Mouse (Mus musculus): Measurements from ENCODE around the gene Pgbd1. TPM values are rescaled to one million over a fixed set of nuclear protein-coding genes. Genes with fewer than 3 reads are reported as not detected.

Pgbd1 gene
- total and polyA plus RNA-seq, 3 experiments: 0.25 to 0.35 TPM; not detected in 1

Other genes with a start within 250 kb of the Pgbd1 start
- not detected in 2 replicates for gene Gpx5, start 148.3 kb downstream of the Pgbd1 start, total RNA-seq (2012; rRNA removed)
- not detected for gene Gpx5, start 148.3 kb downstream of the Pgbd1 start, polyA plus RNA-seq (2012; ENCODE audit: insufficient read depth in 1 of 2, insufficient read length in 2 of 2, low read depth in 1 of 2, low replicate concordance in 2 of 2, missing spikeins in 1 of 2)
- not detected in 2 replicates for gene Gpx6, start 128.9 kb downstream of the Pgbd1 start, total RNA-seq (2012; rRNA removed)
- gene Gpx6, start 128.9 kb downstream of the Pgbd1 start, polyA plus RNA-seq (2012; ENCODE audit: insufficient read depth in 1 of 2, insufficient read length in 2 of 2, low read depth in 1 of 2, low replicate concordance in 2 of 2, missing spikeins in 1 of 2): not detected
- not detected in 2 replicates for gene Olfr1367, start 94.1 kb downstream of the Pgbd1 start, total RNA-seq (2012; rRNA removed)
- not detected for gene Olfr1367, start 94.1 kb downstream of the Pgbd1 start, polyA plus RNA-seq (2012; ENCODE audit: insufficient read depth in 1 of 2, insufficient read length in 2 of 2, low read depth in 1 of 2, low replicate concordance in 2 of 2, missing spikeins in 1 of 2)
- gene Zscan12, start 78.2 kb downstream of the Pgbd1 start, total RNA-seq (2012; rRNA removed): 9.7 and 11.1 TPM in 2 replicates
- 1 to 10 TPM in 1 of 2 experiments, not detected in 1; 6.8 TPM for gene Zscan12, start 78.2 kb downstream of the Pgbd1 start, polyA plus RNA-seq (2012; ENCODE audit: insufficient read depth in 1 of 2, insufficient read length in 2 of 2, low read depth in 1 of 2, low replicate concordance in 2 of 2, missing spikeins in 1 of 2)
- gene Zkscan3, start 38.3 kb downstream of the Pgbd1 start, total RNA-seq (2012; rRNA removed): 16.9 and 17.8 TPM in 2 replicates
- gene Zkscan3, start 38.3 kb downstream of the Pgbd1 start, polyA plus RNA-seq (2012; ENCODE audit: insufficient read depth in 1 of 2, insufficient read length in 2 of 2, low read depth in 1 of 2, low replicate concordance in 2 of 2, missing spikeins in 1 of 2): 10 to 100 TPM in 1 of 2 experiments, not detected in 1; 17.1 TPM
- gene Zscan26, start 12.7 kb upstream of the Pgbd1 start, total RNA-seq (2012; rRNA removed): 7.4 and 7.7 TPM in 2 replicates
- 1 to 10 TPM in 1 of 2 experiments, not detected in 1; 8.0 TPM for gene Zscan26, start 12.7 kb upstream of the Pgbd1 start, polyA plus RNA-seq (2012; ENCODE audit: insufficient read depth in 1 of 2, insufficient read length in 2 of 2, low read depth in 1 of 2, low replicate concordance in 2 of 2, missing spikeins in 1 of 2)
- 0.12 TPM in 1 of 2 replicates, not detected in the other for gene Nkapl, start 27.5 kb upstream of the Pgbd1 start, total RNA-seq (2012; rRNA removed)
- under 1 TPM in 1 of 2 experiments, not detected in 1; 0.17 TPM for gene Nkapl, start 27.5 kb upstream of the Pgbd1 start, polyA plus RNA-seq (2012; ENCODE audit: insufficient read depth in 1 of 2, insufficient read length in 2 of 2, low read depth in 1 of 2, low replicate concordance in 2 of 2, missing spikeins in 1 of 2)
- not detected in 2 replicates for gene Zkscan4, start 37.8 kb upstream of the Pgbd1 start, total RNA-seq (2012; rRNA removed)
- gene Zkscan4, start 37.8 kb upstream of the Pgbd1 start, polyA plus RNA-seq (2012; ENCODE audit: insufficient read depth in 1 of 2, insufficient read length in 2 of 2, low read depth in 1 of 2, low replicate concordance in 2 of 2, missing spikeins in 1 of 2): not detected
- not detected in 2 replicates for gene Gm10065, start 38.4 kb upstream of the Pgbd1 start, total RNA-seq (2012; rRNA removed)
- not detected for gene Gm10065, start 38.4 kb upstream of the Pgbd1 start, polyA plus RNA-seq (2012; ENCODE audit: insufficient read depth in 1 of 2, insufficient read length in 2 of 2, low read depth in 1 of 2, low replicate concordance in 2 of 2, missing spikeins in 1 of 2)
- gene AK157302, start 54.2 kb upstream of the Pgbd1 start, total RNA-seq (2012; rRNA removed): 0.50 TPM in 1 of 2 replicates, not detected in the other
- gene AK157302, start 54.2 kb upstream of the Pgbd1 start, polyA plus RNA-seq (2012; ENCODE audit: insufficient read depth in 1 of 2, insufficient read length in 2 of 2, low read depth in 1 of 2, low replicate concordance in 2 of 2, missing spikeins in 1 of 2): under 1 TPM in 1 of 2 experiments, not detected in 1; 0.10 TPM
- gene Gm11273, start 60.4 kb upstream of the Pgbd1 start, total RNA-seq (2012; rRNA removed): 16.4 and 32.5 TPM in 2 replicates
- 100 to 1,000 TPM in 1 of 2 experiments, not detected in 1; 306 TPM for gene Gm11273, start 60.4 kb upstream of the Pgbd1 start, polyA plus RNA-seq (2012; ENCODE audit: insufficient read depth in 1 of 2, insufficient read length in 2 of 2, low read depth in 1 of 2, low replicate concordance in 2 of 2, missing spikeins in 1 of 2)
- gene Zkscan8, start 90.1 kb upstream of the Pgbd1 start, total RNA-seq (2012; rRNA removed): 3.2 and 3.9 TPM in 2 replicates
- 1 to 10 TPM in 1 of 2 experiments, not detected in 1; 3.4 TPM for gene Zkscan8, start 90.1 kb upstream of the Pgbd1 start, polyA plus RNA-seq (2012; ENCODE audit: insufficient read depth in 1 of 2, insufficient read length in 2 of 2, low read depth in 1 of 2, low replicate concordance in 2 of 2, missing spikeins in 1 of 2)
- not detected in 2 replicates for gene Olfr1366, start 101.8 kb upstream of the Pgbd1 start, total RNA-seq (2012; rRNA removed)
- under 1 TPM in 1 of 2 experiments, not detected in 1; 0.04 TPM for gene Olfr1366, start 101.8 kb upstream of the Pgbd1 start, polyA plus RNA-seq (2012; ENCODE audit: insufficient read depth in 1 of 2, insufficient read length in 2 of 2, low read depth in 1 of 2, low replicate concordance in 2 of 2, missing spikeins in 1 of 2)
- gene Olfr1535, start 118.8 kb upstream of the Pgbd1 start, total RNA-seq (2012; rRNA removed): not detected in 2 replicates
- not detected for gene Olfr1535, start 118.8 kb upstream of the Pgbd1 start, polyA plus RNA-seq (2012; ENCODE audit: insufficient read depth in 1 of 2, insufficient read length in 2 of 2, low read depth in 1 of 2, low replicate concordance in 2 of 2, missing spikeins in 1 of 2)
- gene Olfr1364, start 140.7 kb upstream of the Pgbd1 start, total RNA-seq (2012; rRNA removed): not detected in 2 replicates
- gene Olfr1364, start 140.7 kb upstream of the Pgbd1 start, polyA plus RNA-seq (2012; ENCODE audit: insufficient read depth in 1 of 2, insufficient read length in 2 of 2, low read depth in 1 of 2, low replicate concordance in 2 of 2, missing spikeins in 1 of 2): not detected
- not detected in 2 replicates for gene Olfr1362, start 173.0 kb upstream of the Pgbd1 start, total RNA-seq (2012; rRNA removed)
- not detected for gene Olfr1362, start 173.0 kb upstream of the Pgbd1 start, polyA plus RNA-seq (2012; ENCODE audit: insufficient read depth in 1 of 2, insufficient read length in 2 of 2, low read depth in 1 of 2, low replicate concordance in 2 of 2, missing spikeins in 1 of 2)
- 0.10 and 0.12 TPM in 2 replicates for gene Olfr11, start 201.5 kb upstream of the Pgbd1 start, total RNA-seq (2012; rRNA removed)
- gene Olfr11, start 201.5 kb upstream of the Pgbd1 start, polyA plus RNA-seq (2012; ENCODE audit: insufficient read depth in 1 of 2, insufficient read length in 2 of 2, low read depth in 1 of 2, low replicate concordance in 2 of 2, missing spikeins in 1 of 2): under 1 TPM in 1 of 2 experiments, not detected in 1; 0.19 TPM
- not detected in 2 replicates for gene Olfr1361, start 222.3 kb upstream of the Pgbd1 start, total RNA-seq (2012; rRNA removed)
- not detected for gene Olfr1361, start 222.3 kb upstream of the Pgbd1 start, polyA plus RNA-seq (2012; ENCODE audit: insufficient read depth in 1 of 2, insufficient read length in 2 of 2, low read depth in 1 of 2, low replicate concordance in 2 of 2, missing spikeins in 1 of 2)
- not detected in 2 replicates for gene Olfr1360, start 236.3 kb upstream of the Pgbd1 start, total RNA-seq (2012; rRNA removed)
- not detected for gene Olfr1360, start 236.3 kb upstream of the Pgbd1 start, polyA plus RNA-seq (2012; ENCODE audit: insufficient read depth in 1 of 2, insufficient read length in 2 of 2, low read depth in 1 of 2, low replicate concordance in 2 of 2, missing spikeins in 1 of 2)